Mouse (Mus musculus) embryonic facial prominence, embryonic 14.5 days (tissue): ENCODE results near the gene Rnf157. TPM values are rescaled to one million over a fixed set of nuclear protein-coding genes. Genes with fewer than 3 reads are reported as not detected.

Source experiments
- ATAC-seq: fragments of 200-750 bp; cut with Nextera tagmentation; 2 replicates; pipeline ENCODE4 v1.8.0; 2017; ENCODE audit warnings: low read depth, moderate number of reproducible peaks, moderate TSS enrichment
- DNase-seq: peaks from one replicate; pipeline ENCODE4 v3.0.0-alpha.2; 2015; ENCODE audit warnings: low spot score
- H3K27ac ChIP-seq: fragments of 300-500 bp; sonication (generic); replicated peaks from 2 replicates; pipeline ENCODE4 v1.5.1; 2014; ENCODE audit warnings: low read depth, mild to moderate bottlenecking, low read length, moderate library complexity
- H3K27me3 ChIP-seq: fragments of 300-500 bp; sonication (generic); replicated peaks from 2 replicates; pipeline ENCODE4 v1.6.1; 2014; ENCODE audit warnings: low read length; ENCODE audit not compliant: control insufficient read depth, insufficient read depth
- H3K36me3 ChIP-seq: fragments of 300-500 bp; sonication (generic); 2 replicates; pipeline ENCODE4 v1.6.1; 2014; ENCODE audit warnings: low read length, mixed read lengths; ENCODE audit not compliant: control insufficient read depth, insufficient read depth
- H3K4me1 ChIP-seq: fragments of 300-500 bp; sonication (generic); 2 replicates; pipeline ENCODE4 v1.6.1; 2014; ENCODE audit warnings: antibody characterized with exemption, low read length; ENCODE audit not compliant: control insufficient read depth, insufficient read depth
- H3K4me2 ChIP-seq: fragments of 300-500 bp; sonication (generic); 2 replicates; pipeline ENCODE4 v1.6.1; 2014; ENCODE audit warnings: low read depth, mild to moderate bottlenecking, low read length, moderate library complexity, mixed read lengths
- H3K4me3 ChIP-seq: fragments of 300-500 bp; sonication (generic); 2 replicates; pipeline ENCODE4 v1.5.1; 2014; ENCODE audit warnings: low read depth, mild to moderate bottlenecking, low read length
- H3K9ac ChIP-seq: fragments of 300-500 bp; sonication (generic); 2 replicates; pipeline ENCODE4 v1.6.1; 2014; ENCODE audit warnings: low read depth, mild to moderate bottlenecking, low read length, moderate library complexity, mixed read lengths
- H3K9me3 ChIP-seq: fragments of 300-500 bp; sonication (generic); 2 replicates; pipeline ENCODE4 v1.6.1; 2016; ENCODE audit warnings: low read length; ENCODE audit not compliant: control insufficient read depth
- WGBS: fragments of 180-500 bp; shearing (Covaris S2); extraction: QIAGEN DNeasy Blood & Tissue Kit; methylation state at CpG from one replicate; pipeline ENCODE4 v1.1.7; 2014; 5-methylcytosine and 5-hydroxymethylcytosine counted together
- polyA plus RNA-seq: library from polyadenylated mRNA; unstranded; fragments of >200 nt; fragmentation: Nextera tagmentation; extraction: Ambion mirVana; gene quantifications from 2 replicates; pipeline ENCODE4 v1.2.1, GENCODE M21; 2014

The Rnf157 gene
- polyA plus RNA-seq, 1 experiment from 2014 or later, result 17.7 TPM

- no peak for ATAC-seq
- no peaks in the 10 kb centered on the region for H3K9me3 ChIP-seq
- H3K4me3 ChIP-seq, result no peak overlapping the region
- H3K9ac ChIP-seq, result no peak overlapping the region
- WGBS, result 63% methylated on average over 8 of the region's 8 CpGs
- no peak overlapping the region for H3K4me2 ChIP-seq
- H3K36me3 ChIP-seq, result peaks cover 14% of the 10 kb centered on the region
- DNase-seq, result no peak
- H3K4me1 ChIP-seq, result no peaks in the 10 kb centered on the region
- H3K27ac ChIP-seq, result no peak overlapping the region
- no peaks in the 10 kb centered on the region for H3K27me3 ChIP-seq
Measured at GRCm38 (mm10) chr11:116397517-116398347, 15.1 kb downstream of the Rnf157 start.

- Histone ChIP-seq H3K4me2 (no peak overlapping the region), H3K9me3 (no peaks in the 10 kb centered on the region), H3K4me3 (no peak overlapping the region), H3K4me1 (no peaks in the 10 kb centered on the region), H3K9ac (no peak overlapping the region), H3K36me3 (peaks cover 14% of the 10 kb centered on the region), H3K27me3 (no peaks in the 10 kb centered on the region), H3K27ac (no peak overlapping the region)
- no peak for ATAC-seq
- 98% methylated on average over 3 of the region's 3 CpGs for WGBS
- DNase-seq, result no peak
Measured at GRCm38 (mm10) chr11:116396934-116397330, 15.9 kb downstream of the Rnf157 start.

DNA sequence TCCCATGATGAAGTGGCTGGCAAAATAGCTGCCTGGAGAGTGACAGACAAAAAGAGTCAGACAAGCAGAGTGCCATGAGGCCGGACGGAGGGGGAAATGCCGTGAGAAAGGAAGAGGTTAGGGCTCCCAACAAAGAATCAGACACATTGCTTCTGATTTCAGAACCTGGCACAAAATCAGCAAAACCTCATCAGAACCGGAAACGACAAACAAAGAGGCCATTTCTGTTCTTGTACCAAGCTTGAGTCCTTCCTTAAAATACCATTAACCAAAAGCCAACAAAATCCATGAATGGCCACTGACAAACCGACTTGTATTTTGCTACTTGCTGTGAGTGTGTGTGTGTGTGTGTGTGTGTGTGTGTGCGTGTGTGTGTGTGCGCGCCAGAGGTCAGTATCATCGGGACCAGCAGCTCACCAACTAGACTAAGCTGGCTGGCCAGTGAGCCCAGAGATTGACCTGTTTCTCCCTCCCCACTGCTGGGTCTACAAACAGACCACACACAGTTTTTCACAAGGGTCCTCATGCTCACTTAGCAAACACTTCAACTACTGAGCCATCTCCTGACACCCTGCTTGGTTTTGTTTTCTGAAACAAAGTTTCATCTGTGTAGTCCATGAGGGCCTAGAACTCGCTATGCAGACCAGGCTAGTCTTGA, 16.4 kb downstream of the Rnf157 start:
- H3K4me3 ChIP-seq, result no peak overlapping the region
- WGBS, result 90% methylated on average over 11 of the region's 11 CpGs
- ATAC-seq (no peak), DNase-seq (no peak)
- no peaks in the 10 kb centered on the region for H3K27me3 ChIP-seq
- H3K4me2 ChIP-seq, result no peak overlapping the region
- H3K9me3 ChIP-seq, result no peaks in the 10 kb centered on the region
- H3K36me3 ChIP-seq, result peaks cover 14% of the 10 kb centered on the region
- H3K9ac ChIP-seq, result no peak overlapping the region
- no peaks in the 10 kb centered on the region for H3K4me1 ChIP-seq
- H3K27ac ChIP-seq, result no peak overlapping the region

GRCm38 (mm10) chr11:116394769-116395168, 18.1 kb downstream of the Rnf157 start:
- H3K4me3 ChIP-seq, result no peak overlapping the region
- no peak overlapping the region for H3K4me2 ChIP-seq
- no peaks in the 10 kb centered on the region for H3K9me3 ChIP-seq
- H3K4me1 ChIP-seq, result no peaks in the 10 kb centered on the region
- ATAC-seq (no peak), DNase-seq (no peak)
- H3K36me3 ChIP-seq, result peaks cover 14% of the 10 kb centered on the region
- no peak overlapping the region for H3K27ac ChIP-seq
- H3K27me3 ChIP-seq, result no peaks in the 10 kb centered on the region
- WGBS, result 88% methylated on average over 4 of the region's 4 CpGs
- no peak overlapping the region for H3K9ac ChIP-seq

DNA sequence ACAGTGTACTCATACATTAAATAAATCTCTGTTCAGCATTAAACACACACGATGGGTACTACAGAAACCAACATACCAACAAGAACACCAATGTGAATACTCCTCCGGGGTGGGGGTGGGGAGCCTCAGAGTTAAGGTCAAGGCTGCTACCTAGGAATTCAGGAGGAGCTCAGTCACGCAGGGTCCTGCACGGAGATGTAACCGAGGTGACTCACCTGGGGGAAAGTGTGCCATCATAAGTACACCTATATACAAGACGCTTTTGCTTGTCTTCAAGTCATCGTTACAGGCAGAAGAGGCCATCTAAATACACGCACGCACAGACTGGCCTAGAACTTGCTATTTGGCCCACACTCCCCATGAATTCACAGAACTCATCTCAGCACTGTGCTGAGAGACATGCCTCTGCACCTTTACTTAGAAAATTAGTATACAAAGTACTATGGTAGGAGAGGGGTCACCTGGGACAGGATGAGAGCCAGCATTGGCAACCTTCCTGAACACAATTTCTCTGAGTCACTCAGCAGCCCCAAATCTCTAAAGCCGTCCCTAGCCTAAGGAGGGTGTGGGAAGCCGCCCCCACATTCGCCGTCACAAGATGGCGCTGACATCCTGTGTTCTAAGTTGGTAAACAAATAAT, 23.9 kb downstream of the Rnf157 start:
- no peak overlapping the region for H3K4me3 ChIP-seq
- no peak overlapping the region for H3K9ac ChIP-seq
- no peaks in the 10 kb centered on the region for H3K36me3 ChIP-seq
- peak overlapping the region; percentile 74 for H3K27ac ChIP-seq
- peak overlapping the region; percentile 16; the same call in 1 of the 2 replicates for H3K4me2 ChIP-seq
- peaks cover 8% of the 10 kb centered on the region; the same call in 1 of the 2 replicates for H3K4me1 ChIP-seq
- 65% methylated on average over 14 of the region's 14 CpGs for WGBS
- H3K27me3 ChIP-seq, result no peaks in the 10 kb centered on the region
- peak; percentile 81; the same call in 1 of the 2 replicates for ATAC-seq
- no peaks in the 10 kb centered on the region for H3K9me3 ChIP-seq
- peak; percentile 54 for DNase-seq

DNA sequence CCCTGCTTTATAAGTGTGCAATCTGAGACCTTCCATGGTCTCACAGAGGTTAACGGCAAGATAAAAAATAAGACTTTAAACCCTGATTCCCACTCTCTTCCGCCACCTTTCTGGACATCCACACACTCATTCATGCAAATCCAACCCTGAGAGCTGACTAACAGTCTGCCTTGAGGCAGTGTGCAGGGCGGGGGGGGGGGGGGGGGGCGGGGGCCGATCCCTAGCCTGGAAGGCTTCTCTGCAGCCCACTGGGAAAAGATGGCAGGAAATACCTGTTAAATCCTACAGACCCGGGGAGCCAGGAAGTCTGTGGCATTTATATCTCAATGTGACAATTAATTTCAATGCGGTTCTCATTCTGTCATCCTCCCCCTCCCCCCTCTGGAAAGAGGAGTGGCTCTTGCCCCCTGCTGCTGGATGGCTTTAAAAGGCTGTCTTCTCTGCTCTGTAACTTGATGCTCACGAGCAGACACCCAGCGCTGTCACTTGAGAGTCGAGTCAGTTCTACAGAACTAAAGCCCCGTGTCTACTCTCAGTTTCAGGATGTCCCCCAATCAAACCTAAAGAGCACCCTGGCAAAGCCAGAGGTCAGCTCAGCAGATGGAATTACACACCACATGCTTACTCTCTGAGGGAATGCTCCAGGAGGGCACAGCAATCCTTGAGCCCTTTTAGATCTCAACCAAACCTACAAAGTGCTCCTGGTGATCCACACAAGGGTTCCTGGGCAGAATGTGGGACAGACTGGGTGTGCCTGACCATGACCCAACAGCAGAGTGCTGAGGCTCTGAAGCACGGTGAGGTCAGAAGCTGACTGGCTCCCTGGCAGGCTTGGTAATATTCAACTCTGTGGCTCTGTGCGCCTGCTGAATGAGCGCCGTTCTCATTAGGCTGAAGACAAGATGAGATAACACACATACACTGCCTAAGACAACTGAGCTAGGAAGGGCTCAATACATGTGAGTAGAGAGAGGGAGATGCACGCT, 25.5 kb downstream of the Rnf157 start:
- ATAC-seq (peak; percentile 78), DNase-seq (peak; percentile 89)
- Histone ChIP-seq H3K4me2 (peak overlapping the region; percentile 42), H3K4me1 (peaks cover 8% of the 10 kb centered on the region; the same call in 1 of the 2 replicates), H3K27ac (peak overlapping the region; percentile 41), H3K9ac (peak overlapping the region; percentile 30), H3K9me3 (no peaks in the 10 kb centered on the region), H3K27me3 (no peaks in the 10 kb centered on the region), H3K4me3 (peak overlapping the region; percentile 17; the same call in 1 of the 2 replicates), H3K36me3 (0 out of 2 replicates have a peak, but pooled peaks cover under 1% of the 10 kb centered on the region)
- WGBS, result 16% methylated on average over 13 of the region's 16 CpGs

GRCm38 (mm10) chr11:116385999-116386398, 26.8 kb downstream of the Rnf157 start:
- DNase-seq (no peak), ATAC-seq (no peak)
- 43% methylated on average over 5 of the region's 5 CpGs for WGBS
- H3K9me3 ChIP-seq, result no peaks in the 10 kb centered on the region
- H3K4me2 ChIP-seq, result no peak overlapping the region
- 0 out of 2 replicates have a peak, but pooled peaks cover 7% of the 10 kb centered on the region for H3K36me3 ChIP-seq
- H3K4me3 ChIP-seq, result no peak overlapping the region
- no peak overlapping the region for H3K9ac ChIP-seq
- no peaks in the 10 kb centered on the region for H3K27me3 ChIP-seq
- H3K4me1 ChIP-seq, result peaks cover 8% of the 10 kb centered on the region; the same call in 1 of the 2 replicates
- no peak overlapping the region for H3K27ac ChIP-seq
